Mouse (Mus musculus): ENCODE data around the gene Gm47995. TPM values are rescaled to one million over a fixed set of nuclear protein-coding genes. Genes with fewer than 3 reads are reported as not detected.

Gm47995 gene
- polyA plus RNA-seq, 1 experiment, result not detected

- no peaks in the 10 kb centered on the region for H3K4me1 ChIP-seq (ENCODE audit: control insufficient read depth, insufficient read depth, low read length)
- 86% methylated on average over 10 of the region's 10 CpGs for WGBS
- DNase-seq, result no peak
- H3K4me3 ChIP-seq (replicated peaks; ENCODE audit: insufficient read depth, low read depth, low read length), result no peak overlapping the region
- no peak for TF ChIP-seq CTCF (IDR thresholded peaks at IDR 0.05; ENCODE audit: borderline replicate concordance, insufficient read depth, low read depth, low read length)
- no peak for TF ChIP-seq POLR2A (IDR thresholded peaks at IDR 0.05; ENCODE audit: borderline replicate concordance, insufficient read depth, low read length)
- H3K27me3 ChIP-seq (ENCODE audit: control insufficient read depth, insufficient read depth, low read length), result no peaks in the 10 kb centered on the region
- H3K27ac ChIP-seq (ENCODE audit: insufficient read depth, low read length), result no peak overlapping the region
Observed at GRCm38 (mm10) chr1:151245165-151245564, 46.9 kb downstream of the Gm47995 start.

GRCm38 (mm10) chr1:151245846-151246245 is 47.6 kb downstream of the Gm47995 start:
- no peak overlapping the region for H3K4me3 ChIP-seq (replicated peaks; ENCODE audit: insufficient read depth, low read depth, low read length)
- WGBS, result 27% methylated on average over 2 of the region's 2 CpGs
- no peak for TF ChIP-seq CTCF (IDR thresholded peaks at IDR 0.05; ENCODE audit: borderline replicate concordance, insufficient read depth, low read depth, low read length)
- TF ChIP-seq POLR2A (IDR thresholded peaks at IDR 0.05; ENCODE audit: borderline replicate concordance, insufficient read depth, low read length), result no peak
- no peak for DNase-seq
- H3K4me1 ChIP-seq (ENCODE audit: control insufficient read depth, insufficient read depth, low read length), result peaks cover 2% of the 10 kb centered on the region; the same call in 1 of the 2 replicates
- no peak overlapping the region for H3K27ac ChIP-seq (ENCODE audit: insufficient read depth, low read length)
- no peaks in the 10 kb centered on the region for H3K27me3 ChIP-seq (ENCODE audit: control insufficient read depth, insufficient read depth, low read length)

Other genes with a start within 250 kb of the Gm47995 start
- gene Hmcn1, start 205.0 kb upstream of the Gm47995 start, polyA plus RNA-seq (2012; rRNA removed), result 5.3 and 6.0 TPM in 2 replicates
- gene Gm47985, start 15.9 kb upstream of the Gm47995 start, polyA plus RNA-seq (2012; rRNA removed), result not detected in 2 replicates
- gene Gm8947, start 6.1 kb upstream of the Gm47995 start, polyA plus RNA-seq (2012; rRNA removed), result not detected in 2 replicates
- not detected in 2 replicates for gene 3110040M04Rik, start 5.7 kb downstream of the Gm47995 start, polyA plus RNA-seq (2012; rRNA removed)
- not detected in 2 replicates for gene Gm47996, start 11.7 kb downstream of the Gm47995 start, polyA plus RNA-seq (2012; rRNA removed)
- gene Ivns1abp, start 146.0 kb downstream of the Gm47995 start, polyA plus RNA-seq (2012; rRNA removed), result 108 and 110 TPM in 2 replicates
- gene Swt1, start 230.0 kb downstream of the Gm47995 start, polyA plus RNA-seq (2012; rRNA removed), result 16.7 and 21.6 TPM in 2 replicates
- 30.8 and 31.9 TPM in 2 replicates for gene Trmt1l, start 230.1 kb downstream of the Gm47995 start, polyA plus RNA-seq (2012; rRNA removed)

Measured in cerebellum, adult 2 months (tissue).